Mouse (Mus musculus): Measurements from ENCODE around the gene Cul7. TPM values are rescaled to one million over a fixed set of nuclear protein-coding genes. Genes with fewer than 3 reads are reported as not detected.

Cul7 gene
- total RNA-seq, 2 experiments from 2014 or later: 25.9 to 30.0 TPM

DNA sequence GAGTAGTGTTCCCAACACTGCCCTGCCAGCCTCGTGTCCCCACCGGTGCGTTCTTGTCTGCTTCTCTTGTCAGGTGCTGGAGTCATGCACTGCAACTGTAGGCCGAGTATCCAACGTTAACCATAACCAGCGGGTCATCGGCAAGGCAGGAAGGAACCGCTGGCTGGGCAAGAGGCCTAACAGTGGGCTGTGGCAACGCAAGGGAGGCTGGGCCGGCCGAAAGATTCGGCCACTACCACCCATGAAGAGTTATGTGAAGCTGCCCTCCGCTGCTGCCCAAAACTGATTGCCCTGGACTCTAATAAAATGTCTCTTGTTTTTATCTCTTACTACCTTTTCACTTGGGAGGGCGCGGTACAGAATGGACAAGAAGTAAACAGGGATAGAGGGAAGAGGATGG lies 326 bp upstream of the Cul7 start:
- intact Hi-C loops (cut with DNase I): loop anchor here (2.0 to 10.0 kb wide), 2 partner anchors 25 to 95 kb away; partner anchors contain the start of genes Rrp36 and Srf
- H3K4me3 ChIP-seq: peak overlapping the region; percentile 68
- TF ChIP-seq CTCF (IDR thresholded peaks at IDR 0.05): no peak
- H3K27ac ChIP-seq: peak overlapping the region; percentile 88
- DNase-seq (ENCODE audit: extremely low spot score in 1 of 2, low spot score in 2 of 2): no peak

DNA sequence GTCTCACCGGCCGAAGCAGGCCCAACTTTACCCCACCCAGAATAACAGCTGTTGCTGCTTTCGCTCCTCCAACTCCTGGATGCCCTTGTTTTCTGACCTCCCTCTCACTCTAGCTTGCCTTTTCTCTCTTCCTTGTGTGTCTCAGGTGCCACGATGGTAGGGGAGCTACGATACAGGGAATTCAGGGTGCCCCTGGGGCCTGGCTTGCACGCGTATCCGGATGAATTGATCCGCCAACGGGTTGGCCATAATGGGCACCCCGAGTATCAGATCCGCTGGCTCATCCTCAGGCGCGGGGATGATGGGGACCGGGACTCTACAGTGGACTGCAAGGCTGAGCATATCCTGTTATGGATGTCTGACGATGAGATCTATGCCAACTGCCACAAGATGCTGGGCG lies 1.2 kb downstream of the Cul7 start:
- Histone ChIP-seq H3K4me3 (peak overlapping the region; percentile 68), H3K27ac (no peak overlapping the region)
- TF ChIP-seq CTCF (IDR thresholded peaks at IDR 0.05): no peak
- no peak for DNase-seq (ENCODE audit: extremely low spot score in 1 of 2, low spot score in 2 of 2)
- intact Hi-C loops (cut with DNase I): loop anchor here (2.0 kb wide), 1 partner anchor 24 kb away; the partner anchor contains the start of gene Rrp36

DNA sequence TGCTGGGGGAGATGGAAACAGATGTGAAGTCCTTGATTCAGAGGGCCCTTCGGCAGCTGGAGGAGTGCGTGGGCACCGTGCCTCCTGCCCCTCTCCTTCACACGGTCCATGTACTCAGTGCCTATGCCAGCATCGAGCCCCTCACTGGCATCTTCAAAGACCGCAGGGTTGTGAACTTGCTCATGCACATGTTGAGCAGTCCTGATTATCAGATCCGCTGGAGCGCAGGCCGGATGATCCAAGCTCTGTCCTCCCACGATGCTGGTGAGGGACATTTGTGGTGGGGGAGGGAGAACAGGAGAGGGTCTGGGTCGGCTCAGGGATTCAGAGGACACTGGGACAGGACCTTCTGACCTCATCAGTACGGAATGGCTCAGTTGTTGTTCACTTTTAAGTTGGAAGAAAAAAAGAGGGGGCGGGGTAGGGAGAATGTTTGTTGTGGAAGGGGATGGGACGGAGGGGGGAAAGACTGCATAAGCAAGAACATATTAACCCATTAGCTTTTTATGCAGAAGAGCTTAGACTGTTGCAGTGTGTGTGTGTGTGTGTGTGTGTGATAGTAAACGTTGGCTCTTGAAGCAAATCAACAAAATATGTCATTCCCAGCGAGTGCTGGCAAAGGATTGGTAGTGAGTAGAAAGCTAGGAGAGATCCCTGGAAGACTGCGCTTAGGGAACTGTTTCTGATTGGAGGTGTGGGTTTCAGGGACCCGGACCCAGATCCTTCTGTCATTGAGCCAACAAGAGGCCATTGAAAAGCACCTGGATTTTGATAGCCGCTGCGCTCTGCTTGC lies 1.8 kb downstream of the Cul7 start:
- intact Hi-C loops (cut with DNase I): loop anchor here (2.0 kb wide), 1 partner anchor 23 kb away; the partner anchor contains the start of gene Rrp36
- Histone ChIP-seq H3K27ac (no peak overlapping the region), H3K4me3 (no peak overlapping the region)
- TF ChIP-seq CTCF (IDR thresholded peaks at IDR 0.05): no peak
- DNase-seq (ENCODE audit: extremely low spot score in 1 of 2, low spot score in 2 of 2): no peak

DNA sequence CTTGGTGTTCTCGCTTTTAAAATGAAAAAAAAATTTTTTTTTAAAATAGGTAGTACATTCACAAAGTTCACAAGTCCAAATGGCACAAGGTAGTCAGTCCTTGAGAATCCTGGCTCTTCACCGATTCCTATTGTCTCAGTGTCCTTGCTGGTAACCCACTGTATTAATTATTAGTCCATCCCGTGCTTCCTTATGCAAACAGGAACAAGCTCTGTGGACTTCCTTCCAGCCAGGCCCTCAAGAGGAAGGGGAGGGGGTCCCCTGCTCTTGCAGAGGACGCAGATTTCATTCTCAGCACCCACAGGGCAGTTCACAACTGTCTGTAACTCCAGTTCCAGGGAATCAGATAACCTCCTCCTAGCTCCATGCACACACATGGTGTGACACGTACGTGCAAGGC lies 5.9 kb downstream of the Cul7 start:
- TF ChIP-seq CTCF (IDR thresholded peaks at IDR 0.05): no peak
- H3K4me3 ChIP-seq: no peak overlapping the region
- intact Hi-C loops (cut with DNase I): no loop called here
- no peak for DNase-seq (ENCODE audit: extremely low spot score in 1 of 2, low spot score in 2 of 2)
- H3K27ac ChIP-seq: no peak overlapping the region

DNA sequence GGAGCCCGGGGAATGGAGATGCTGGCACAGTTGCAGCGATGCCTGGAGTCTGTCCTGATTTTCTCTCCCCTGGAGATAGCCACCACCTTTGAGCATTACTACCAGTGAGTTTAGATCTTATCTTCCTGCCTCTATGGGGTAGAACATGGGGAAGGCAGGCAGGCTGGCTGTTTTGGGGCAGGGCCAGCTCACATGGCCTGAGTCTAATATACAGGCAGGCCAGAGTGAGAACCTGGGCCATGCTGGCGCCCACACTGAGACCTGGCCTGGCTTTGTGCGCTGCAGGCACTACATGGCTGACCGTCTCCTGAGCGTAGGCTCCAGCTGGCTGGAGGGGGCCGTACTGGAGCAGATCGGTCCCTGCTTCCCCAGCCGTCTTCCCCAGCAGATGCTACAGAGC lies 11.2 kb downstream of the Cul7 start:
- intact Hi-C loops (cut with DNase I): no loop called here
- Histone ChIP-seq H3K27ac (no peak overlapping the region), H3K4me3 (no peak overlapping the region)
- no peak for DNase-seq (ENCODE audit: extremely low spot score in 1 of 2, low spot score in 2 of 2)
- no peak for TF ChIP-seq CTCF (IDR thresholded peaks at IDR 0.05)

DNA sequence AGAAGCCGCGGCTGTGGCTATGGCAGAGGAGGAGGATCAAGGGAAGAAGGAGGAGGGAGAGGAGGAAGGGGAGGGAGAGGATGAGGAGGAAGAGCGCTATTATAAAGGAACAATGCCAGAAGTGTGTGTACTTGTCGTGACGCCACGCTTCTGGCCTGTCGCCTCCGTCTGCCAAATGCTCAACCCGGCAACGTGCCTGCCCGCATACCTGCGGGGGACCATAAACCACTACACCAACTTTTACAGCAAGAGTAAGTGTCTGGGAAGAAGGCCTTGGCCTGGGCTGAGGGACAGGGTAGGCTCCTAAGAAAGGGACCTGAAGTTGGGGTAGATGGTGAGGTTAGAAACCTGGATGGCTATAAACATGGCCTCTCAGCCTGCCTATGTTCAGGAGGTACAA lies 11.8 kb downstream of the Cul7 start:
- intact Hi-C loops (cut with DNase I): no loop called here
- no peak for TF ChIP-seq CTCF (IDR thresholded peaks at IDR 0.05)
- H3K4me3 ChIP-seq: no peak overlapping the region
- no peak overlapping the region for H3K27ac ChIP-seq
- DNase-seq (ENCODE audit: extremely low spot score in 1 of 2, low spot score in 2 of 2): no peak

DNA sequence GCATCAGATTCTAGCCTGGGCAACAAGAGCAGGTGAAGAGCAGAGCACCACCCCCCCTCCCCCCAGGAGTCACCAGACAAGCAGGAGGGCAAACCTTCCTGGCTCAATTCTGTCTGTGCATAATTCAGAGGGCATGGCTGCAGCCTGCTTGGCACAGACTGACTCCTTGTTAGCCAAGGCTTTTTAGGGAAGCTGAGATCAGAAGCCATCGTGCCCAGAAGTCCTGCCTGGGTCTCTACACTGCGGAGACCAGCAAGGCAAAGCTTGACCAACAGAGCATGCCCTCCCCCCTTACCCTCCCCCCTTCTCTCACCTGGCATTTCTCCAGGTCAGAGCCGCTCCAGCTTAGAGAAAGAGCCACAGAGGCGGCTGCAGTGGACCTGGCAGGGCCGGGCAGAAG lies 12.6 kb downstream of the Cul7 start:
- H3K27ac ChIP-seq: no peak overlapping the region
- no peak for TF ChIP-seq CTCF (IDR thresholded peaks at IDR 0.05)
- intact Hi-C loops (cut with DNase I): no loop called here
- H3K4me3 ChIP-seq: no peak overlapping the region
- no peak for DNase-seq (ENCODE audit: extremely low spot score in 1 of 2, low spot score in 2 of 2)

DNA sequence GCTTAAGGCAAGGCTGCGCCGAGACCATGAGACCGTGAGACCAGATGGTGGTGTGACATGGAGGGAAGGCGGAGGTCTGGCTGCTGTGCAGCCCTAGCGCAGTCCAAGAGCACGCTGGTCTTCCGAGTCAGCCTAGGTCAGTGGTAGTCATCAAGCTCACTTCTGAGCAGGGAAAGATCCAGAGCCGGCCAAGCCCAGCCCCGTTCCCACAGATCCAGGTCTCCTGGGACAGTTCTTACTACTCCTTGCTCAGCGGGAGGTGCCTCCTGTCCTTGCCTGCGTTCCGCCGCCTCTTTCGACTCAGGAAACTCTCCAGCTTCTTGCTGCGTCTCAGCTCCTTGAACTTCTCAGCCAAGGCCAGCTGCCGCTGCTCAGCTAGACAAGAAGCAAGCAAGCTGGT lies 17.6 kb downstream of the Cul7 start:
- intact Hi-C loops (cut with DNase I): no loop called here
- H3K27ac ChIP-seq: no peak overlapping the region

DNA sequence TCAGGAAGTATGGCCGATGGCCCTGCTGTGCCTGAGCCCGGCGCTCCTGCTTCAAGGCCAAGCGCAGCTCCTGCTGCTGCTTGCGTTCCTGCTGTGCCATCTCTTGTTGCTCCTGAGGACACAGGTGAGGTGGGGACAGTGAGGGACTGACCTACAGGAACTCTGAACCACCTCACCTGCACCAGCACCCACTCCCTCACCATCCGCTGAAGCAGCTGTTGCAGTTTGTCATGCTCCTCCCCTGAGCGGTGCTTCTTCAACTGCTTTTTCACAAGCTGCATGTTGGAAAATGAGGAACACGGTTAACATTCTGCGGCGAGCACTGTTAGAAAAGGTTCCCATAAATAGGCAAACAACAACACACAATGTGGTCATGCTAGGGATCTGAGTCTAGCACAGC lies 19.8 kb downstream of the Cul7 start:
- TF ChIP-seq CTCF (IDR thresholded peaks at IDR 0.05): no peak
- H3K27ac ChIP-seq: no peak overlapping the region
- no peak for DNase-seq (ENCODE audit: extremely low spot score in 1 of 2, low spot score in 2 of 2)
- intact Hi-C loops (cut with DNase I): no loop called here
- no peak overlapping the region for H3K4me3 ChIP-seq

More for the DNA sequence above, 17.6 kb downstream of the Cul7 start:
- no peak for TF ChIP-seq CTCF (IDR thresholded peaks at IDR 0.05)
- no peak overlapping the region for H3K4me3 ChIP-seq
- DNase-seq (ENCODE audit: extremely low spot score in 1 of 2, low spot score in 2 of 2): no peak

DNA sequence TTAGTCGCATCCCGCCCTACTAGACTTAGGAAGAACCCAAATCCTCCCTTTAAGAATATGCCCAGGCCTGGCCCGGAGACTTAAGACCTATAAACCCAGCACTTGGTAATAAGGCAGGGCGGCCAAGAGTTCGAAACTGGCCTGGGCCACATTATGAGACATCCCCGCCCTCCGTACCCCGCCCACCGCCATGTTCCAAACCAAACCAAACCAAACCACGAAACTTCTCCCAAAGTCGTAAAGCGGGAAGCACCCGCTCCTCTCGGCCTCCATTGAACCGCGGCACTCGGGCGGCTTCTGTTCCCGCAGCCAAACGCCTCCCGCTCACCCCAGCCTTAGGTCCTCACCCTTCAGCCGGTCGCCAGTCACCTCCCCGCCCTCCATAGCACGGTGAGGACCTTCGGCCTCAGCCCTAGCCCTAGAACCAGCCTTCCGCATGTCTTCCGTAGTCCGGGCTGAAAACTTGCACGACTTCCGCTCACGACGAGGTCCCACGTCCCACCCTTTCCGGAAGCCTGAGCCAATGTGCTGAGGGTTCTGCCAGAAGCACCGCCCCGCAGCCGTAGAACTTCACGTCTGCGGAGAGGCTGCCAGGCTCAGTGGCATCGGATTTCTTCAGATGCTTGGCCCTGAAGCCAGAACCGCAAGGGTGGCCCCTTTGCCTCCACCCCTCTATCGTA lies 23.9 kb downstream of the Cul7 start, which contains the start of gene Rrp36:
TSS of gene Rrp36 (minus strand) at position 503 of the 680 bp plus-strand sequence.
- intact Hi-C loops (cut with DNase I): loop anchor here (2.0 kb wide), 1 partner anchor 23 kb away; the partner anchor contains the start of gene Cul7
- no peak for TF ChIP-seq CTCF (IDR thresholded peaks at IDR 0.05)
- peak within 1 kb of the TSS; percentile 63 for H3K4me3 ChIP-seq
- H3K27ac ChIP-seq: peak within 1 kb of the TSS; percentile 79
- peak; percentile 85 to 88 for DNase-seq (ENCODE audit: extremely low spot score in 1 of 2, low spot score in 2 of 2)

DNA sequence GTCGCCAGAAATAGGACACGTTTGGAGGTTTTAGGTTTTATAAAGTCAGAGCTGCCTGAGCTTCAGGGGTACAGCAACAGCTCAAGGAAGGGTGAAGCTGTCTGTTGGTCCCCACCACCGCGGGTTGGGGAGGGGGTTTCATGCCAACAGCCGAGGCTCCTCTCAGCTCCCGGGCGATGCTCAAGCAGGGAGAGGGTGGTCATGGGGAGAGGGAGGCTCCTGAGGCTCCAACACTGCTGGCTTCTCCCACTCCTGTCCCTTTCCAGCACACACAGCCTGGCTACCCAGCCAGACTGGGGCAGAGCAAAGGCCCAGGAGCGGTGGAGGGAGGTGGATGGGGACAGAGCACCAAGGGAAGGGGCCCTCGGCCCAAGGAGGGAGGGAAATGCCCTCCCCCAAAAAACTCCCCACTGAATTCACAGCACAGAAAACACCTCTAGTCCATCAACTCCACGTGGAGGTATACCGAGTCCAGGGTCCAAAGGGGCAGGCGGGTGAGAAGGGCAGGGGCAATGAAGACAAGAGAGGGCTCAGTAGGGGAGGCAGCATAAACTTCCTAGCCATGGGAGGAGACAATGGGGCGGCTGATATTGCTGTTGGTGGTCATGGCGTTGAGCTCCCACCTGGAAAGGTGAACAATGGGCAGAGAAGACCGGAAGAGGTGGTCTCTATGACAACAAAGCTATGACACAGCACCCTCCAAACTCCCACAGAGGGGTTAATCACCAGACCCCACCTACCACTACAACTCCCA lies 24.6 kb downstream of the Cul7 start:
- no peak for TF ChIP-seq CTCF (IDR thresholded peaks at IDR 0.05)

More for the DNA sequence above, 24.6 kb downstream of the Cul7 start:
- Histone ChIP-seq H3K4me3 (peak overlapping the region; percentile 63), H3K27ac (peak overlapping the region; percentile 79)
- no peak for DNase-seq (ENCODE audit: extremely low spot score in 1 of 2, low spot score in 2 of 2)
- intact Hi-C loops (cut with DNase I): loop anchor here (2.0 kb wide), 1 partner anchor 24 kb away; the partner anchor contains the start of gene Cul7

Data from left cerebral cortex, adult 2 months (tissue).